Mouse (Mus musculus): ENCODE measurements around the gene Gnb1l.
A peak's percentile ranks its signal among the peaks of the same experiment; 100 is the strongest.

The Gnb1l gene

GRCm38 (mm10) chr16:18586906-18587546, 88.5 kb downstream of the Gnb1l start:
- DNase-seq (ENCODE audit: low read depth, low spot score), result no peak

GRCm38 (mm10) chr16:18587847-18588737, 89.6 kb downstream of the Gnb1l start:
- no peak for DNase-seq (ENCODE audit: low read depth, low spot score)

- no peak for DNase-seq (ENCODE audit: low read depth, low spot score)
Observed at GRCm38 (mm10) chr16:18588738-18589055, 90.2 kb downstream of the Gnb1l start.

DNA sequence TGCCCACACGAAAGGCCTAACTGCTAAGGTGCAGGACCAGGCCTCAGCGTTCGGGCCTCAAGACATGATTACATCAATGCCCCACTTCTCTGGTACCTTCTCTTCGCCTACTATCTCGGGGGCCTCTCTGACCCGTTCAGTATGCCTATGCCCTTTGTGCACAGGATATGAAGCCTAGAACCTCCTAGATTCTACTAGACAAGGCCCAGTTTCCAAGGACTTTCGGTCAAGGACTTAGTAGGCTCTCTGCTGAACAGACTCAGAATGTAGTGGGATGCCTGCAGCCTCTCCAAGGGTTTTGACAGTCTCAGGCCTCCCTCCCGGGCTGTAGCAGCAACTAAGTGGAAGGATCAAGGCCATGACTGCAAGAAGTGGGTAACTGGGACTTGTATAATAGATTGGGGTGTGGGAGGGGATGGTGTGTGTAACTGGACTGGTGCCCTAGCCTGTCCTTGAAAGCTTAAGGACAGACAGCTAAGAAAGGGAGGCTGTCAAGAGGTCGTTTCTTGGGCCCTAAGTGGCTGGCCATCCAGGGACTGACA, 90.6 kb downstream of the Gnb1l start:
- no peak for DNase-seq (ENCODE audit: low read depth, low spot score)

- peak; percentile 78 for DNase-seq (ENCODE audit: low read depth, low spot score)
Observed at GRCm38 (mm10) chr16:18589804-18590790, 91.6 kb downstream of the Gnb1l start, which contains the start of gene Tbx1. Gene Tbx1, minus strand, starts transcription at chr16:18590671.

- peak; percentile 52 for DNase-seq (ENCODE audit: low read depth, low spot score)
Observed at GRCm38 (mm10) chr16:18591047-18592018, 92.8 kb downstream of the Gnb1l start.

GRCm38 (mm10) chr16:18593930-18594329, 95.4 kb downstream of the Gnb1l start:
- no peak for DNase-seq (ENCODE audit: low read depth, low spot score)

DNA sequence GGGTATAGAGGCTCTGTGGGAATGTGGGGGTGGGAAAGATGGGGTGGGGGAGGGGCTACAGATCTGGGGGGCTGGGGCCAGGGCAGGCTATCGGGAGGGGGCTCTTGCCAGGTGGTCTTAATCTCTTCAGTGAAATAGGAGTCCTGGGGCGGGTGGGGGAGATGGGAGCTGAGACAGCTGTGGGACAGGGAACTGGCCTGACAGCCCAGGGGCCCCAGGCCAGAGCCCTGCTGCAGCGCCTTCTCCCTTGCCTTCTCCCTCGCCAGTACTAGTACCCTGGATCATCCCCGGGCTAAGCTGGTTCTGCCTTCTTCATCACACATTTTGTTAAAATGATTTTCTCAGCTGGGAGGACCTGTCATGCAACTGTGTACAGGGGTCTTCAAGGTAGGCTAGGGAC, 97.7 kb downstream of the Gnb1l start:
- no peak for DNase-seq (ENCODE audit: low read depth, low spot score)

DNA sequence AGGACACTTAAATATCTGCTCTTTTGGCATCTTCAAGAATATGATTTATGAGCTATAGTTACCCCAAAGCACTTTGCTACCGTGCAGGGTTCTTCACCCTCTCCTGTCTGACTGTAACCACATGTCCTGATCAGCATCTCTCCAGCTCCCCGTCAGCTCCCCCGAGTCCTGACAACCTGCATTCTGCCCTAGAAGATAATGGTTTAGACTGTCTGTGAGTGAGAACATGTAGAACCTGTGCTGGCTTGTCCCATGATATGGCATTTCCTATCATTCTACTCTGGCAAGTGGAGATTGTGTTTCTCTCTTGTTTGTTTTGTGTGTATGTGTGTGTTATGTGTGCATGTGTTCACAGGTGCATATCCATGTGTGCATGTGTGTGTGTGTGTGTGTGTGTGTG, 99.5 kb downstream of the Gnb1l start:
- no peak for DNase-seq (ENCODE audit: low read depth, low spot score)

DNA sequence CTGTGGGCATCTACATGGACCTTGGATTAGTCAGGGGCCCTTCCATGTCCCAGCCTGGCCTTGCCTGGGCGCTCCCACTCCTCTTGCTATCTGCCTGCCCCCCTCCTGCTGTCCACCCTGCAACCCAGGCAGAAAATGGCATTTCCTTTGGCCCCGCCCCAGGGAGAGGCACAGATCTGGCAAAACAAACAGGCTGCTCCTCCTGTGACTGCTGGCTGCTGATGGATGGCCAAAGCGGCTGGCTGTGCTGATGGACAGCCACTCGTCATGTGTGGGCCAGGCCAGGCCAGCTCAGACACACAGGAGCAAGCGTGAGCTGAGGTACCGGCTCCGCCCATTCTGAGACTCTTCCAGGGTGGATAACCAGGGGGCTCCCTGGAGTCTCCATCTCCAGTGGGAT, 102.9 kb downstream of the Gnb1l start:
- DNase-seq (ENCODE audit: low read depth, low spot score), result no peak

DNA sequence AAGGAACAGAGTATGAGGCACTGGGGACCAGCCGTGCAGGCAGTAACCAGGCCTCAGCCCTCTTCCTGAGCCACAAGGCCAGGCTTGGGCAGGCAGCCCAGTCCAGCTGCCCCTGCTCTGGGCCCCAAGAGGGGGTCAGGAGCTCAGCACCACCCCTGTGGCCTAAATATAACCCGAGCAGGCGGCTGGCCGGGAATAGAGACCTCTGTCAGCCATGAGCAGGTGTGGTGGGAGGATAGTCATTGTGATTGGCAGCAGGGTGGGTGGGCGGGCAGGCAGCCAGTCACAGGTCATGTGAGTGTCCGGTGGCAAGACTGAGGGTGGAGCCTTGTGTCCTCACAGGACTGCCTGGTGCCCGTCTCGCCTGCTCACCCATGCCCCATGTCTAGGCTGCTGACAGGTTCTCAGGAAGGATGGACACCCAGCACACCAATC, 105.8 kb downstream of the Gnb1l start:
- DNase-seq (ENCODE audit: low read depth, low spot score), result no peak

- no peak for DNase-seq (ENCODE audit: low read depth, low spot score)
Observed at GRCm38 (mm10) chr16:18605705-18606104, 107.2 kb downstream of the Gnb1l start.

GRCm38 (mm10) chr16:18608226-18608625, 109.7 kb downstream of the Gnb1l start:
- DNase-seq (ENCODE audit: low read depth, low spot score), result no peak

- no peak for DNase-seq (ENCODE audit: low read depth, low spot score)
Observed at GRCm38 (mm10) chr16:18609099-18609498, 110.6 kb downstream of the Gnb1l start.

DNA sequence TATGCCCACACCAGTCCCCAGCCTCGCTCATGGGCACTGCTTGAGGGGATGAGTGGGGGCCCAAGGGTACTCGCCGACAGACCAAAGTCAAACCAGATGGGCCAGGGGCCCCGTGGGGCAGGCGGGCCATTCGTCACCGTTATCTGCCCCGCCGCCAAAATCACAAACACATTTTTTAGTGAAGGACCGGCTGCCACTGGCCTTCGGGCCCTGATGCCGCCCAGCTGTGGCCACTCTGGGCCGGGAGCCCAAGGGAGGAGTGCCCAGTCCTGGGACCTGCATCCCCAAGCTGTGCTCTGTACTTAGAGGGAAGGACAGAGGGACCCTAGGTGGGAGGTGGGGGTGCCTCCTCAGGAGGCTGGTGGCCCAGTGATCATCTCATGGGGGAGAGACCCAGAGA, 113.2 kb downstream of the Gnb1l start:
- no peak for DNase-seq (ENCODE audit: low read depth, low spot score)

DNA sequence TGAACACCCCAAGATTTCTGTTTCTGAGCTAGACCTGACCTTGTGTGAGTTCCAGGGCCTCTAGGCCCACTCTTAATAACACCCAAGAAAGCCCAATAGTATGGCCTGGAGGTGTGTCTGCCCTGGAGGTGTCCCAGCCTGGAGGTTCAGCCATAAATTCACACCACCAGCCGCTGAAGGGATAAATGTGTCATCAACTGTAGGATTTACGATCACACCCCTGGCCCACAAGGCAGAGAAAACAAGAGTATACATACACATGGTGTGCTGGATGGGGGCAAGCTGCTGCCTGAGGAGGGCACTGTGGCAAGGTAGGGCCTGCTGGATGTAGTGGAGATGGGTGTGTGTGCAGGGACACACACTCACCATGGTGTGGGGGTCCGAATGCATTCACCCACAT, 114.8 kb downstream of the Gnb1l start:
- no peak for DNase-seq (ENCODE audit: low read depth, low spot score)

Measured in CD4-positive, CD25-positive, alpha-beta regulatory T cell, adult 2 months (primary cell).